Mouse (Mus musculus): Measurements from ENCODE around the gene Taar7e. TPM values are rescaled to one million over a fixed set of nuclear protein-coding genes. Genes with fewer than 3 reads are reported as not detected.

Gene Taar7e
- polyA plus RNA-seq (2012; rRNA removed), result not detected in 2 replicates

GRCm38 (mm10) chr10:24037314-24037713, at the start of gene Taar7e:
Gene Taar7e (plus strand): TSS chr10:24037614.

DNA sequence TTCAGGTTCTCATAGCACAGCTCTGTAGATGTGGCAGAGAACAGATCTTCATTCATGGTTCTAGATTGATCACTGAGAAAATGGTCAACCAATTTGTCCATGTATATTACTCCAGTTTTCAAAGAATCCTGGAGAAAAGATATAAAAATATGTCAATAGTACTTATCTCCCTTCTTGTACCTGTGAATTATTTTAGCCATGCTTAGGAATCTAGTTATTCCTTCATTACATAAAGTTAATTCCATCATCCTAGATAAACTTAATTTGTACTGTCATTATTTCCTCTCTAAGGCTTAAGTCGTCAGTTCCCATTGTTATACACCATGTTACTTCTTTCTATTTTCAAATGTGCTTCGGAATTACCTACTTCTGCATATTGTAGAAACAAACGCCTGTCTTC, 44.0 kb upstream of the Taar7e start, which contains the start of gene Taar7a:
Gene Taar7a, minus strand, starts transcription at position 101 of the 400 bp plus-strand sequence.

DNA sequence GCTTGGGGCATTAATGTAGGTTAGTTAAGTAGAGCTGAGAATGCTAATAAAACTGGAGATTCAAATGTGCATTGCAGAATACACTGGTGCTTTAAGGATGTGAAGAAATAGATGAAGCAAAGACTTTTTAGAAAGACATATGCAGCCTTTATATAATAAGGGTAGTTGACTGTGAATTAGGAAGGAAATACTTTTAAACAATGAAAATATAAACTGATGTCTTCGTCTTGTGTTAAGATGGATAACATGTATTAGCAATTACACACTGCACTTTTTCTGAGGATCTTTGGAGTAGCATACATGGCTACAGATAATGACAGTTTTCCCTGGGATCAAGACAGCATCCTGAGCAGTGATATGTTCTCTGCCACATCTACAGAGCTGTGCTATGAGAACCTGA, 37.8 kb upstream of the Taar7e start, which contains the start of gene Taar7b:
Gene Taar7b, plus strand, starts transcription at position 301 of the 400 bp plus-strand sequence.

GRCm38 (mm10) chr10:24026922-24027321, 10.5 kb upstream of the Taar7e start, which contains the start of gene Taar7d:
Gene Taar7d (plus strand): TSS chr10:24027222.

DNA sequence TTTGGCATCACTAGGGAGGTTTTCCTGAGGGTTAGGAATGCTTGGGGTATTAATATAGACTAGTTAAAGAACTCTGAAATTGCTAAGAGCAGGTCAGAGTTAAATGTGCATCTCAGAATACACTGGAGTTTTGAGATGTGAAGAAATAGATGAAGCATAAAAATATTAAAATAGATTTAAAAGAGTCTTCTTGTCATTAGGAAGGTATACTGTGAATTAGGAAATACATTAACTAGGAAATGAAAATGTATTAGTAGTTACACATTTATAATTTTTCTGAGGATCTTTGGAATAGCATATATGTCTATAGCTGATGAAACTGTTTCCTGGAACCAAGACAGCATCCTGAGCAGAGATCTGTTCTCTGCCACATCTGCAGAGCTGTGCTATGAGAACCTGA, 11.8 kb downstream of the Taar7e start, which contains the start of gene Taar7f:
Gene Taar7f, plus strand, starts transcription at position 301 of the 400 bp plus-strand sequence.

DNA sequence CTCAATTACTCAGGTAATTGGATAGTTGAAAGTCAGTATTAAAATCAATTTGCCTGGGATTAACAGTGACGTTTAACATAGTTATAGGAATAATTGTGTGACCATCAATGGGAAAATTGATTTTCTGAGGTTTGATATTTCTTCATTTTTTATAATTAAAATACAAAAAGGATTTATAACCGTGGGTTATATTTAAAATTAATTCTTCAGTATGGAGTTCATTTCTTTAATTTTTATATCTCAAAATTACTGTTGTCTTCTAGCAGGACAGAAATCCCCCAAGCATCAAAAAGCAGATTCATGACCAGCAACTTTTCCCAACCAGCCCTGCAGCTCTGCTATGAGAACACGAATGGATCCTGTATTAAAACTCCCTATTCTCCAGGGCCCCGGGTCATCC, 38.8 kb downstream of the Taar7e start, which contains the start of gene Taar8a:
Gene Taar8a, plus strand, starts transcription at position 301 of the 400 bp plus-strand sequence.

Other genes with a start within 250 kb of the Taar7e start
- gene Slc18b1, start 240.6 kb upstream of the Taar7e start, polyA plus RNA-seq (2012; rRNA removed), result 9.4 and 15.9 TPM in 2 replicates
- gene Vnn3, start 186.2 kb upstream of the Taar7e start, polyA plus RNA-seq (2012; rRNA removed), result 0.96 and 1.1 TPM in 2 replicates
- gene Vnn1, start 142.9 kb upstream of the Taar7e start, polyA plus RNA-seq (2012; rRNA removed), result 13.5 and 22.5 TPM in 2 replicates
- gene Taar1, start 117.3 kb upstream of the Taar7e start, polyA plus RNA-seq (2012; rRNA removed), result not detected in 2 replicates
- gene Taar2, start 99.0 kb upstream of the Taar7e start, polyA plus RNA-seq (2012; rRNA removed), result not detected in 2 replicates
- gene Taar3, start 88.1 kb upstream of the Taar7e start, polyA plus RNA-seq (2012; rRNA removed), result not detected in 2 replicates
- not detected in 2 replicates for gene Taar4, start 77.1 kb upstream of the Taar7e start, polyA plus RNA-seq (2012; rRNA removed)
- gene Taar5, start 66.9 kb upstream of the Taar7e start, polyA plus RNA-seq (2012; rRNA removed), result not detected in 2 replicates
- gene Taar6, start 52.0 kb upstream of the Taar7e start, polyA plus RNA-seq (2012; rRNA removed), result not detected in 2 replicates
- gene Taar7a, start 44.1 kb upstream of the Taar7e start, polyA plus RNA-seq (2012; rRNA removed), result not detected in 2 replicates
- not detected in 2 replicates for gene Taar7b, start 37.7 kb upstream of the Taar7e start, polyA plus RNA-seq (2012; rRNA removed)
- gene Taar7d, start 10.4 kb upstream of the Taar7e start, polyA plus RNA-seq (2012; rRNA removed), result not detected in 2 replicates
- not detected in 2 replicates for gene Taar7f, start 11.9 kb downstream of the Taar7e start, polyA plus RNA-seq (2012; rRNA removed)
- gene Taar8a, start 38.9 kb downstream of the Taar7e start, polyA plus RNA-seq (2012; rRNA removed), result not detected in 2 replicates
- gene Taar8b, start 54.7 kb downstream of the Taar7e start, polyA plus RNA-seq (2012; rRNA removed), result not detected in 2 replicates
- gene Taar8c, start 64.3 kb downstream of the Taar7e start, polyA plus RNA-seq (2012; rRNA removed), result not detected in 2 replicates
- gene Taar9, start 71.9 kb downstream of the Taar7e start, polyA plus RNA-seq (2012; rRNA removed), result not detected in 2 replicates
- 38.4 and 56.5 TPM in 2 replicates for gene Stx7, start 111.7 kb downstream of the Taar7e start, polyA plus RNA-seq (2012; rRNA removed)
- 31.1 and 83.7 TPM in 2 replicates for gene Moxd1, start 185.9 kb downstream of the Taar7e start, polyA plus RNA-seq (2012; rRNA removed)

All from ovary, adult 2 months (tissue).